Mouse (Mus musculus) inflammation-experienced regulatory T-cells, adult 6 months (primary cell): ENCODE data around the gene Slc44a2. TPM values are rescaled to one million over a fixed set of nuclear protein-coding genes. Genes with fewer than 3 reads are reported as not detected.
A peak's percentile ranks its signal among the peaks of the same experiment; 100 is the strongest.

Experiments
- ATAC-seq: one replicate; pipeline ENCODE4 v1.8.0; 2017
- polyA plus RNA-seq, 3 experiments: library from polyadenylated mRNA; unstranded; fragments of 100-300 nt; shearing (Covaris generic); gene quantifications; one replicate each; pipeline ENCODE4 v1.2.1; 2017

Slc44a2 gene
- polyA plus RNA-seq, 3 experiments from 2014 or later: 125 to 263 (median 241) TPM

- ATAC-seq: no peak
Measured at GRCm38 (mm10) chr9:21334747-21335146, 14.2 kb downstream of the Slc44a2 start.

- no peak for ATAC-seq
Measured at GRCm38 (mm10) chr9:21335391-21335790, 14.9 kb downstream of the Slc44a2 start.

- no peak for ATAC-seq
Measured at GRCm38 (mm10) chr9:21336491-21336890, 16.0 kb downstream of the Slc44a2 start.

- no peak for ATAC-seq
Measured at GRCm38 (mm10) chr9:21337652-21338051, 17.2 kb downstream of the Slc44a2 start.

GRCm38 (mm10) chr9:21340411-21340810 is 19.9 kb downstream of the Slc44a2 start:
- no peak for ATAC-seq

GRCm38 (mm10) chr9:21346627-21347365 is 26.3 kb downstream of the Slc44a2 start:
- ATAC-seq: no peak

GRCm38 (mm10) chr9:21348152-21348551 is 27.7 kb downstream of the Slc44a2 start:
- ATAC-seq: no peak

- no peak for ATAC-seq
Measured at GRCm38 (mm10) chr9:21351178-21351577, 30.7 kb downstream of the Slc44a2 start.

GRCm38 (mm10) chr9:21351702-21352377 is 31.3 kb downstream of the Slc44a2 start:
- ATAC-seq: no peak

- no peak for ATAC-seq
Measured at GRCm38 (mm10) chr9:21352463-21353372, 32.2 kb downstream of the Slc44a2 start.

- ATAC-seq: no peak
Measured at GRCm38 (mm10) chr9:21353373-21353686, 32.8 kb downstream of the Slc44a2 start.

- no peak for ATAC-seq
Measured at GRCm38 (mm10) chr9:21354796-21355195, 34.3 kb downstream of the Slc44a2 start.

GRCm38 (mm10) chr9:21356981-21357718 is 36.7 kb downstream of the Slc44a2 start:
- peak; percentile 78 for ATAC-seq

- ATAC-seq: no peak
Measured at GRCm38 (mm10) chr9:21366541-21367220, 46.2 kb downstream of the Slc44a2 start.

GRCm38 (mm10) chr9:21367357-21368111 is 47.0 kb downstream of the Slc44a2 start, which contains the start of gene Ilf3:
Gene Ilf3 (plus strand): TSS chr9:21367871.
- peak; percentile 80 for ATAC-seq

GRCm38 (mm10) chr9:21368131-21368584 is 47.7 kb downstream of the Slc44a2 start:
- peak; percentile 19 for ATAC-seq

- no peak for ATAC-seq
Measured at GRCm38 (mm10) chr9:21369080-21369479, 48.6 kb downstream of the Slc44a2 start.

GRCm38 (mm10) chr9:21370876-21371275 is 50.4 kb downstream of the Slc44a2 start:
- no peak for ATAC-seq

- no peak for ATAC-seq
Measured at GRCm38 (mm10) chr9:21372508-21372907, 52.0 kb downstream of the Slc44a2 start.

- peak; percentile 35 for ATAC-seq
Measured at GRCm38 (mm10) chr9:21379195-21379594, 58.7 kb downstream of the Slc44a2 start.

- ATAC-seq: no peak
Measured at GRCm38 (mm10) chr9:21380868-21381267, 60.4 kb downstream of the Slc44a2 start.
